Mouse (Mus musculus) ES-E14 (cell line): ENCODE data around the gene Rbm39.

Source experiments
- CHD2 ChIP-seq: IDR thresholded peaks from 2 replicates; pipeline ENCODE4 v1.6.1; 2014; ENCODE audit warnings: mild to moderate bottlenecking, low read depth, low read length, inconsistent platforms
- HCFC1 ChIP-seq: IDR thresholded peaks from 2 replicates; pipeline ENCODE4 v1.6.1; 2012; ENCODE audit warnings: low read length, inconsistent platforms, borderline replicate concordance; ENCODE audit not compliant: insufficient read depth
- ZC3H11A ChIP-seq: IDR thresholded peaks from 2 replicates; pipeline ENCODE4 v1.6.1; 2012; ENCODE audit warnings: low read depth, mild to moderate bottlenecking, inconsistent platforms, low read length, borderline replicate concordance
- ZNF384 ChIP-seq: IDR thresholded peaks from 2 replicates; pipeline ENCODE4 v1.6.1; 2012; ENCODE audit warnings: low read depth, low read length, inconsistent platforms

GRCm38 (mm10) chr2:156199944-156200343 is 19.9 kb upstream of the Rbm39 start:
- TF ChIP-seq HCFC1: no peak
- 0 out of 2 replicates have a peak, but pooled peaks have one; percentile 31 for TF ChIP-seq CHD2
- TF ChIP-seq ZC3H11A: no peak
- no peak for TF ChIP-seq ZNF384
